Mouse (Mus musculus): ENCODE results near the gene Atp13a1. TPM values are rescaled to one million over a fixed set of nuclear protein-coding genes. Genes with fewer than 3 reads are reported as not detected.

Atp13a1 gene
- polyA plus RNA-seq, 1 experiment from 2014 or later: 53.4 TPM

DNA sequence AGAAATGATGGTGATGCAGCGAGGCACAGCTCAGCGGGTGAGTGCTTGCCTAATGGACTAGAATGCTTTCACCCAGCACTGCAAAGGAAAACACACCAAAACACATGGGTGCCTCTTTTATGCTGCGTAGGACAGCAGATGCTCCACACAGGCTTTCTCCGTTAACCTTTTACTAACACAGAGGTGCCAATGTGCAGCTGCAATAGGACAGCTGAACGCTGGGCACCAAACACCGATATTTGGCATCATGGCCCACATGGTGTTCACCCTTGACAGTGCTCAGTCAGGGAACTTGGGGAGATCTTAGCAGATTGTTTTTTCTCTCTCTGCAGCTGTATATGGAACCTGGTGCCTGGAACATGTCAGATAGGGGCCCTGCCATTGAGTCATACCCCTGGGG, 3.9 kb downstream of the Atp13a1 start:
- H3K9me3 ChIP-seq (ENCODE audit: control insufficient read depth, low read length): no peaks in the 10 kb centered on the region
- H3K4me3 ChIP-seq (ENCODE audit: low read length): no peak overlapping the region
- H3K4me1 ChIP-seq (ENCODE audit: control insufficient read depth, insufficient read depth, low read length): peaks cover 12% of the 10 kb centered on the region
- ATAC-seq (ENCODE audit: low FRiP score, low TSS enrichment): no peak
- no peak overlapping the region for H3K9ac ChIP-seq (ENCODE audit: low read depth, low read length)
- peaks cover 67% of the 10 kb centered on the region for H3K36me3 ChIP-seq (ENCODE audit: control insufficient read depth, insufficient read depth, low read length)
- H3K27ac ChIP-seq (ENCODE audit: low read depth, low read length): no peak overlapping the region
- 96% methylated on average over 6 of the region's 6 CpGs for WGBS
- H3K4me2 ChIP-seq (replicated peaks; ENCODE audit: low read depth, low read length): no peak overlapping the region
- H3K27me3 ChIP-seq (ENCODE audit: control insufficient read depth, insufficient read depth, low read length): no peaks in the 10 kb centered on the region

DNA sequence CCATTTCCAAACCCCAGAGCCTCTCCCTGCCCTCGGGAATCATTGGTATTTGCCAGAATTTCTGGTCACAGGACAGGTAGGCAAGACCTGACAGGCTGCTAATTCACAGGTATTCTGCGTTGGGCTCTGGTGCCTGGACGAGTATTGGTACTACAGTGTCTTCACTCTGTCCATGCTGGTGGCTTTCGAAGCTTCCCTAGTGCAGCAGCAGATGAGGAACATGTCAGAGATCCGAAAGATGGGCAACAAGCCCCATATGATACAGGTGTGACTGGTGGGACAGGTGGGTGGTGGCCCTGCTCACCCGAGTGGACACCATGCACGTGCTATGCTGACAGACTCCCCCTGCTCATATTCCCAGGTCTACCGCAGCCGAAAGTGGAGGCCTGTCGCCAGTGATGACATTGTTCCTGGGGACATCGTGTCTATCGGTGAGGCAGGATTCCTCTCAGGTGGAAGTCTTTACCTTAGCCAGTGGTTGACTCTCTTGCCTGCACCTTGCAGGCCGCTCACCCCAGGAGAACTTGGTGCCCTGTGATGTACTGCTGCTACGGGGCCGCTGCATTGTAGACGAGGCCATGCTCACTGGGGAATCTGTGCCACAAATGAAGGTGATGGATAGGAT, 5.9 kb downstream of the Atp13a1 start:
- Histone ChIP-seq H3K4me1 (ENCODE audit: control insufficient read depth, insufficient read depth, low read length) (peaks cover 11% of the 10 kb centered on the region), H3K4me2 (replicated peaks; ENCODE audit: low read depth, low read length) (no peak overlapping the region)
- 96% methylated on average over 16 of the region's 16 CpGs for WGBS

DNA sequence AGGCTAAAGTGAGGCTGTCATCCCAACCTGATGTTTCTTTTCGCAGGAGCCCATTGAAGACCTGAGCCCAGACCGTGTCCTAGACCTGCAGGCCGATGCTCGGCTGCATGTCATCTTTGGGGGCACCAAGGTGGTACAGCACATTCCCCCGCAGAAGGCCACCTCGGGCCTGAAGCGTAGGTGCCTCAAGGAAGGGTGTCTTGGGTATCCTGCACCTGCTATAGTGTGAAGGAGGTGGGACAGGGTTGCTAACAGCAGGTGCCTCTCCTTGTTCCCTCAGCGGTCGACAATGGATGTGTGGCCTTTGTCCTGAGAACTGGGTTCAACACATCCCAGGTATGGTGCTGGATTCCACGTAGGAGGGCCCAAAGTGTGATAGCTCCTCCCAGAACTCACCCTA, 6.7 kb downstream of the Atp13a1 start:
- H3K27ac ChIP-seq (ENCODE audit: low read depth, low read length): no peak overlapping the region
- peaks cover 93% of the 10 kb centered on the region for H3K36me3 ChIP-seq (ENCODE audit: control insufficient read depth, insufficient read depth, low read length)
- H3K4me2 ChIP-seq (replicated peaks; ENCODE audit: low read depth, low read length): no peak overlapping the region
- no peak overlapping the region for H3K9ac ChIP-seq (ENCODE audit: low read depth, low read length)
- H3K4me3 ChIP-seq (ENCODE audit: low read length): no peak overlapping the region
- no peaks in the 10 kb centered on the region for H3K9me3 ChIP-seq (ENCODE audit: control insufficient read depth, low read length)
- ATAC-seq (ENCODE audit: low FRiP score, low TSS enrichment): no peak
- 95% methylated on average over 10 of the region's 10 CpGs for WGBS
- H3K27me3 ChIP-seq (ENCODE audit: control insufficient read depth, insufficient read depth, low read length): no peaks in the 10 kb centered on the region
- H3K4me1 ChIP-seq (ENCODE audit: control insufficient read depth, insufficient read depth, low read length): peaks cover 3% of the 10 kb centered on the region

More for the DNA sequence above, 5.9 kb downstream of the Atp13a1 start:
- Histone ChIP-seq H3K9me3 (ENCODE audit: control insufficient read depth, low read length) (no peaks in the 10 kb centered on the region), H3K36me3 (ENCODE audit: control insufficient read depth, insufficient read depth, low read length) (peaks cover 84% of the 10 kb centered on the region), H3K4me3 (ENCODE audit: low read length) (no peak overlapping the region), H3K9ac (ENCODE audit: low read depth, low read length) (no peak overlapping the region), H3K27ac (ENCODE audit: low read depth, low read length) (no peak overlapping the region), H3K27me3 (ENCODE audit: control insufficient read depth, insufficient read depth, low read length) (no peaks in the 10 kb centered on the region)
- no peak for ATAC-seq (ENCODE audit: low FRiP score, low TSS enrichment)

DNA sequence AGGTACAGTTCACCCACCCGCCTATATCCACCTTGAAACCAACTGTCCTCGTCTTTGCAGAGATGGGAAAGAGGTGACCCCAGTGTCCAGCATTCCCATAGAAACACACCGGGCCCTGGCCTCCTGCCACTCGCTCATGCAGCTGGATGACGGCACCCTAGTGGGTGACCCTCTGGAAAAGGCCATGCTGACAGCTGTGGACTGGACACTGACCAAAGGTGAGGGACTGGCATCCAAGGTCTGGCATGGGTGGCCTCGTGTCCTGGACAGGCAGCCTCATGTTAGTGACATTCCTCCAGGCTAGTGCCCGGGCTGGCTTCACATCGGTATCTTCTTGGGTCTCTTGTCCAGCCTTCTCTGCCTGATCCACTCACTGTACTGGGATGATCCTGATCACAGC, 8.3 kb downstream of the Atp13a1 start:
- H3K36me3 ChIP-seq (ENCODE audit: control insufficient read depth, insufficient read depth, low read length): peaks cover 98% of the 10 kb centered on the region
- H3K27ac ChIP-seq (ENCODE audit: low read depth, low read length): no peak overlapping the region
- no peak overlapping the region for H3K9ac ChIP-seq (ENCODE audit: low read depth, low read length)
- no peaks in the 10 kb centered on the region for H3K27me3 ChIP-seq (ENCODE audit: control insufficient read depth, insufficient read depth, low read length)
- no peak for ATAC-seq (ENCODE audit: low FRiP score, low TSS enrichment)
- 91% methylated on average over 8 of the region's 8 CpGs for WGBS
- no peaks in the 10 kb centered on the region for H3K4me1 ChIP-seq (ENCODE audit: control insufficient read depth, insufficient read depth, low read length)
- H3K4me3 ChIP-seq (ENCODE audit: low read length): no peak overlapping the region
- no peaks in the 10 kb centered on the region for H3K9me3 ChIP-seq (ENCODE audit: control insufficient read depth, low read length)
- H3K4me2 ChIP-seq (replicated peaks; ENCODE audit: low read depth, low read length): no peak overlapping the region

DNA sequence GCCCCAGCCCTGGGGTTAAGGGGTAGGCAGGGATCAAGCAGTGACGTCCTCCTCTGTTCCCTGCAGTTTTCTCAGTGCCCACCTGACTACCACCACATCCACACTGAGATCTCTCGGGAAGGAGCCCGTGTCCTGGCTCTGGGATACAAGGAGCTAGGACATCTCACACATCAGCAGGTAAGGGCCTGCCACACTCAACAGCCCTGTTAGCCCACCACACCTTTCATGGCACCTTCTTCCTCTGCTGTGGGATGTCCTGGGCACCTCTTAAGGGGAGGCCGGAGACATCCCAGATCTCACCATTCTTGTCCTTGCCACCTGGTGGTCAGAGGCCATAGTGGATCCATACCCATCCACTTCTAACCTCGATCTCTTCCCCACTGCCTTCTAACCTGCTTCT, 9.0 kb downstream of the Atp13a1 start:
- no peaks in the 10 kb centered on the region for H3K4me1 ChIP-seq (ENCODE audit: control insufficient read depth, insufficient read depth, low read length)
- H3K27ac ChIP-seq (ENCODE audit: low read depth, low read length): no peak overlapping the region
- H3K4me2 ChIP-seq (replicated peaks; ENCODE audit: low read depth, low read length): no peak overlapping the region
- peaks cover 96% of the 10 kb centered on the region for H3K36me3 ChIP-seq (ENCODE audit: control insufficient read depth, insufficient read depth, low read length)
- no peaks in the 10 kb centered on the region for H3K9me3 ChIP-seq (ENCODE audit: control insufficient read depth, low read length)
- 98% methylated on average over 5 of the region's 5 CpGs for WGBS
- ATAC-seq (ENCODE audit: low FRiP score, low TSS enrichment): no peak
- no peak overlapping the region for H3K4me3 ChIP-seq (ENCODE audit: low read length)
- H3K27me3 ChIP-seq (ENCODE audit: control insufficient read depth, insufficient read depth, low read length): no peaks in the 10 kb centered on the region
- H3K9ac ChIP-seq (ENCODE audit: low read depth, low read length): no peak overlapping the region

DNA sequence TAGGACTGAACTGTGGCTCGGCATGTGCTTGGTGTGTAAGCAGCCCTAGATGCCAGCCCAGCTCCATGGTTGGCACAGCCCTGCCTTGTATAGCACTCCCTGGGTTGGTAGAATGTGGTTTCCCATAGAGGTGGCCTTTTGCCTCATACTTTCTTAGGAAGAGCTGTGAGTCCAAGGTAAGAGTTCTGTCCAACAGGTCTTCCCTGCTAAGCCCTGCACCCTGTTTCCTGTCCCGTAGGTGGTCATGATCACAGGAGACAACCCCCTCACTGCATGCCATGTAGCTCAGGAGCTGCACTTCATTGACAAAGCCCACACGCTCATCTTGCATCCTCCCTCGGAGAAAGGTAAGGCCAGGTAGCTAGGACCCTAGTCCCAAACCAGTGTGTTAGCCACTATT, 10.8 kb downstream of the Atp13a1 start:
- H3K4me2 ChIP-seq (replicated peaks; ENCODE audit: low read depth, low read length): no peak overlapping the region
- no peaks in the 10 kb centered on the region for H3K27me3 ChIP-seq (ENCODE audit: control insufficient read depth, insufficient read depth, low read length)
- H3K9ac ChIP-seq (ENCODE audit: low read depth, low read length): no peak overlapping the region
- 94% methylated on average over 4 of the region's 4 CpGs for WGBS
- H3K36me3 ChIP-seq (ENCODE audit: control insufficient read depth, insufficient read depth, low read length): peaks cover 96% of the 10 kb centered on the region
- no peaks in the 10 kb centered on the region for H3K9me3 ChIP-seq (ENCODE audit: control insufficient read depth, low read length)
- no peak overlapping the region for H3K27ac ChIP-seq (ENCODE audit: low read depth, low read length)
- no peak for ATAC-seq (ENCODE audit: low FRiP score, low TSS enrichment)
- H3K4me3 ChIP-seq (ENCODE audit: low read length): no peak overlapping the region
- no peaks in the 10 kb centered on the region for H3K4me1 ChIP-seq (ENCODE audit: control insufficient read depth, insufficient read depth, low read length)

DNA sequence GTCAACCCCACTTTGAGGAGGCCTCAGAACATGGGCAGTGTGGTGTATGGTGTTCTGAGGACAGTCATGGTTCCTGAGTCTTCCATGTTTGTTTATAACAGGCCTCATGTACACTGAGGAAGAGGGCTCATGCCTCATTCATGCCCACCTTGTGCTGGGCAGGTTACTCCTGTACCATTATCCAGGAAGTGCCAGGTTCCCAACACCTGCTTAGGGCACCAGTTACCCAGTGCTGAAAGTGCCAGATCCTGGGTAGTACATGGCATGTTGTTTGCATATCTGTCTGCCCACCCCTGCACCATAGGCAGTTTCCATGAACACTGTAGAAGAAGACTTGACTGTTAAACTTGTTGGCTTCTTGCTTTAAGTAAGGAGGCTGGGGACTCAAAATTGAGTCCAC, 11.3 kb downstream of the Atp13a1 start:
- Histone ChIP-seq H3K4me3 (ENCODE audit: low read length) (no peak overlapping the region), H3K9me3 (ENCODE audit: control insufficient read depth, low read length) (no peaks in the 10 kb centered on the region), H3K36me3 (ENCODE audit: control insufficient read depth, insufficient read depth, low read length) (peaks cover 96% of the 10 kb centered on the region), H3K4me1 (ENCODE audit: control insufficient read depth, insufficient read depth, low read length) (no peaks in the 10 kb centered on the region), H3K4me2 (replicated peaks; ENCODE audit: low read depth, low read length) (no peak overlapping the region), H3K9ac (ENCODE audit: low read depth, low read length) (no peak overlapping the region), H3K27ac (ENCODE audit: low read depth, low read length) (no peak overlapping the region), H3K27me3 (ENCODE audit: control insufficient read depth, insufficient read depth, low read length) (no peaks in the 10 kb centered on the region)
- ATAC-seq (ENCODE audit: low FRiP score, low TSS enrichment): no peak

DNA sequence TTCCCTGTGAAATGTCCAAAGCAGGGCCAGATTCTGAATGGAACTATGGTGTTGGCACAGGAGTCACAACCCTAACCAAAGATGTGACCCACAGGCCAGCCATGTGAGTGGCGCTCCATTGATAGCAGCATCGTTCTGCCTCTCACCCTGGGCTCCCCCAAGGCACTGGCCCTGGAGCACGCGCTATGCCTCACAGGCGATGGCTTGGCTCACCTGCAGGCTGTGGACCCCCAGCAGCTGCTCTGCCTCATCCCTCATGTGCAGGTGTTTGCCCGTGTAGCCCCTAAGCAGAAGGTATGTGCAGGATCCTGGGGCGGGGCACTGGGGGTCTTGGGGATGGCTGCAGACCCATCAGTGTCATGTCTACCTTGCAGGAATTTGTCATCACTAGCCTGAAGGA, 12.4 kb downstream of the Atp13a1 start:
- Histone ChIP-seq H3K9ac (ENCODE audit: low read depth, low read length) (no peak overlapping the region), H3K4me1 (ENCODE audit: control insufficient read depth, insufficient read depth, low read length) (no peaks in the 10 kb centered on the region), H3K9me3 (ENCODE audit: control insufficient read depth, low read length) (no peaks in the 10 kb centered on the region), H3K4me2 (replicated peaks; ENCODE audit: low read depth, low read length) (no peak overlapping the region), H3K36me3 (ENCODE audit: control insufficient read depth, insufficient read depth, low read length) (peaks cover 95% of the 10 kb centered on the region), H3K27ac (ENCODE audit: low read depth, low read length) (no peak overlapping the region), H3K27me3 (ENCODE audit: control insufficient read depth, insufficient read depth, low read length) (no peaks in the 10 kb centered on the region), H3K4me3 (ENCODE audit: low read length) (no peak overlapping the region)
- no peak for ATAC-seq (ENCODE audit: low FRiP score, low TSS enrichment)
- WGBS: 96% methylated on average over 7 of the region's 7 CpGs

DNA sequence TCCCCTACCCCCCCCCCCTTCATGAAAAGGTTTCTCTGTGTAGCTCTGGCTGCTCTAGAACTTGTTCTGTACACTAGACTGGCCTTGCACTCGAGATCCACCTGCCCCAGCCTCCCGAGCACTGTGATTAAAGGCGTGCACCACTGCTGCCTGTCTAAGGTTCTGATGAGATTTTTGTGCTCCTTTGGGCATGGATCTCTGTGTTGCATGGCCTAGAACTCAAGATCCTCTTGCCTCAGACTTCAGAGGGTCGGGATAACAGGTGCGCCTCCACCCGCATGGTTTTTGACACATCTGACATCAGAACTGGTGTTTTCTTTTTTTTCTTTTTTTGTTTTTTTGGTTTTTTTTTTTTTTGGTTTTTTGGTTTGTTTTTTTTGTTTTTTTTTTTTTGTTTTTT, 13.6 kb downstream of the Atp13a1 start:
- ATAC-seq (ENCODE audit: low FRiP score, low TSS enrichment): no peak
- no peak overlapping the region for H3K27ac ChIP-seq (ENCODE audit: low read depth, low read length)
- H3K9me3 ChIP-seq (ENCODE audit: control insufficient read depth, low read length): no peaks in the 10 kb centered on the region
- no peak overlapping the region for H3K9ac ChIP-seq (ENCODE audit: low read depth, low read length)
- 0 out of 2 replicates have a peak, but pooled peaks cover 4% of the 10 kb centered on the region for H3K4me1 ChIP-seq (ENCODE audit: control insufficient read depth, insufficient read depth, low read length)
- peaks cover 83% of the 10 kb centered on the region for H3K36me3 ChIP-seq (ENCODE audit: control insufficient read depth, insufficient read depth, low read length)
- H3K27me3 ChIP-seq (ENCODE audit: control insufficient read depth, insufficient read depth, low read length): no peaks in the 10 kb centered on the region
- H3K4me3 ChIP-seq (ENCODE audit: low read length): no peak overlapping the region
- H3K4me2 ChIP-seq (replicated peaks; ENCODE audit: low read depth, low read length): no peak overlapping the region
- 94% methylated on average over 6 of the region's 6 CpGs for WGBS
